Mouse (Mus musculus) cerebellum, postnatal 14 days (tissue): Measurements from ENCODE around the gene Kyat3.

Experiments
- DNase-seq, 2 experiments: peaks; one replicate each; pipeline ENCODE4 v3.0.0; 2021; ENCODE audit warnings: mixed read lengths in 2 of 2

Kyat3 gene

GRCm38 (mm10) chr3:142749131-142749530 is 48.3 kb downstream of the Kyat3 start:
- DNase-seq = no peak

- no peak for DNase-seq
Measured at GRCm38 (mm10) chr3:142755132-142755867, 54.4 kb downstream of the Kyat3 start.

- DNase-seq = no peak
Measured at GRCm38 (mm10) chr3:142757841-142758240, 57.0 kb downstream of the Kyat3 start.

GRCm38 (mm10) chr3:142758593-142758992 is 57.7 kb downstream of the Kyat3 start:
- no peak for DNase-seq

GRCm38 (mm10) chr3:142760356-142760755 is 59.5 kb downstream of the Kyat3 start:
- no peak for DNase-seq

- peak; percentile 95 for DNase-seq
Measured at GRCm38 (mm10) chr3:142764995-142765777, 64.3 kb downstream of the Kyat3 start, which contains the start of gene Gtf2b. Gene Gtf2b, plus strand, starts transcription at chr3:142765045.

- DNase-seq = no peak
Measured at GRCm38 (mm10) chr3:142765778-142766165, 64.9 kb downstream of the Kyat3 start.

- DNase-seq = no peak
Measured at GRCm38 (mm10) chr3:142768498-142768897, 67.6 kb downstream of the Kyat3 start.

- DNase-seq = no peak
Measured at GRCm38 (mm10) chr3:142770518-142770917, 69.7 kb downstream of the Kyat3 start.

- DNase-seq = no peak
Measured at GRCm38 (mm10) chr3:142773538-142774191, 72.8 kb downstream of the Kyat3 start.

- DNase-seq = no peak
Measured at GRCm38 (mm10) chr3:142777227-142777626, 76.4 kb downstream of the Kyat3 start.

- no peak for DNase-seq
Measured at GRCm38 (mm10) chr3:142786423-142787072, 85.7 kb downstream of the Kyat3 start.

GRCm38 (mm10) chr3:142795587-142795986 is 94.7 kb downstream of the Kyat3 start:
- DNase-seq = no peak
